Mouse (Mus musculus) cerebellum, adult 2 months (tissue): Measurements from ENCODE around the gene Dgkh. TPM values are rescaled to one million over a fixed set of nuclear protein-coding genes. Genes with fewer than 3 reads are reported as not detected.
A peak's percentile ranks its signal among the peaks of the same experiment; 100 is the strongest.
"Not testable (repeated sequence)": the region's sequence is repeated elsewhere in the genome, so short reads cannot be mapped to it uniquely, and the experiment has no call there.

Source experiments
- DNase-seq, 2 experiments: peaks; one replicate each; pipeline ENCODE4 v3.0.0; 2021
- H3K27ac ChIP-seq: fragments of 200-500 bp; 2 replicates; pipeline ENCODE4 v1.5.1; 2012; ENCODE audit warnings: low read length, control low read depth, inconsistent platforms; ENCODE audit not compliant: insufficient read depth
- H3K27me3 ChIP-seq: fragments of 200-500 bp; 2 replicates; pipeline ENCODE4 v1.6.1; 2012; ENCODE audit warnings: inconsistent platforms, mild to moderate bottlenecking, low read length, moderate library complexity; ENCODE audit not compliant: control insufficient read depth, insufficient read depth
- H3K4me1 ChIP-seq: fragments of 200-500 bp; 2 replicates; pipeline ENCODE4 v1.6.1; 2011; ENCODE audit warnings: low read length; ENCODE audit not compliant: control insufficient read depth, insufficient read depth
- H3K4me3 ChIP-seq: fragments of 200-500 bp; replicated peaks from 2 replicates; pipeline ENCODE3; 2011; ENCODE audit warnings: mild to moderate bottlenecking, low read depth, low read length, control low read depth; ENCODE audit not compliant: insufficient read depth
- CTCF ChIP-seq: fragments of 200-500 bp; IDR thresholded peaks from 2 replicates; pipeline ENCODE4 v1.5.1; 2011; ENCODE audit warnings: low read depth, mild to moderate bottlenecking, control low read depth, low read length, moderate library complexity, borderline replicate concordance; ENCODE audit not compliant: insufficient read depth
- POLR2A ChIP-seq: fragments of 200-500 bp; IDR thresholded peaks from 2 replicates; pipeline ENCODE4 v1.6.1; 2011; ENCODE audit warnings: low read length, control low read depth, borderline replicate concordance; ENCODE audit not compliant: insufficient read depth
- WGBS: fragments of 180-500 bp; shearing (Covaris S2); methylation state at CpG from one replicate; pipeline ENCODE4 v1.1.7; 2018; 5-methylcytosine and 5-hydroxymethylcytosine counted together
- polyA plus RNA-seq: library from polyadenylated mRNA; depleted of rRNA; stranded (reverse); fragments of >200 nt; gene quantifications from 2 replicates; pipeline ENCODE4 v1.2.3, GENCODE M21; 2012

Gene Dgkh
- polyA plus RNA-seq, 1 experiment = 8.9 TPM

GRCm38 (mm10) chr14:78559042-78559441 lies 173.5 kb downstream of the Dgkh start:
- Histone ChIP-seq H3K4me3 (no peak overlapping the region), H3K4me1 (no peaks in the 10 kb centered on the region), H3K27ac (no peak overlapping the region), H3K27me3 (no peaks in the 10 kb centered on the region)
- no peak for DNase-seq
- TF ChIP-seq CTCF (no peak), POLR2A (no peak)
- 94% methylated on average over 8 of the region's 8 CpGs for WGBS

GRCm38 (mm10) chr14:78554830-78555229 lies 177.7 kb downstream of the Dgkh start:
- not testable (repeated sequence) for H3K4me3 ChIP-seq, H3K27ac ChIP-seq, DNase-seq, H3K4me1 ChIP-seq, H3K27me3 ChIP-seq
- 64% methylated on average over 3 of the region's 3 CpGs for WGBS

GRCm38 (mm10) chr14:78553661-78554060 lies 178.9 kb downstream of the Dgkh start:
- no peak overlapping the region for H3K4me3 ChIP-seq
- DNase-seq = no peak
- TF ChIP-seq CTCF = no peak
- no peak for TF ChIP-seq POLR2A
- no peaks in the 10 kb centered on the region for H3K27me3 ChIP-seq
- 95% methylated on average over 6 of the region's 6 CpGs for WGBS
- no peak overlapping the region for H3K27ac ChIP-seq
- no peaks in the 10 kb centered on the region for H3K4me1 ChIP-seq

GRCm38 (mm10) chr14:78548807-78549206 lies 183.8 kb downstream of the Dgkh start:
- H3K27me3 ChIP-seq = no peaks in the 10 kb centered on the region
- no peak for DNase-seq
- H3K4me3 ChIP-seq = no peak overlapping the region
- WGBS = 82% methylated on average over 6 of the region's 6 CpGs
- no peaks in the 10 kb centered on the region for H3K4me1 ChIP-seq
- H3K27ac ChIP-seq = no peak overlapping the region
- TF ChIP-seq CTCF = no peak
- TF ChIP-seq POLR2A = no peak

GRCm38 (mm10) chr14:78541319-78541718 lies 191.3 kb downstream of the Dgkh start:
- Histone ChIP-seq H3K27me3 (no peaks in the 10 kb centered on the region), H3K4me3 (no peak overlapping the region), H3K4me1 (peaks cover 8% of the 10 kb centered on the region; the same call in 1 of the 2 replicates), H3K27ac (no peak overlapping the region)
- TF ChIP-seq CTCF = no peak
- TF ChIP-seq POLR2A = no peak
- peak in 1 of 2 experiments; percentile 46 for DNase-seq
- WGBS = 21% methylated on average over 3 of the region's 3 CpGs

GRCm38 (mm10) chr14:78539821-78540220 lies 192.8 kb downstream of the Dgkh start:
- no peaks in the 10 kb centered on the region for H3K27me3 ChIP-seq
- TF ChIP-seq POLR2A = no peak
- no peak for TF ChIP-seq CTCF
- no peak for DNase-seq
- 100% methylated on average over 1 of the region's 1 CpGs for WGBS
- H3K4me3 ChIP-seq = no peak overlapping the region
- H3K4me1 ChIP-seq = peaks cover 8% of the 10 kb centered on the region; the same call in 1 of the 2 replicates
- no peak overlapping the region for H3K27ac ChIP-seq

GRCm38 (mm10) chr14:78538572-78539320 lies 193.8 kb downstream of the Dgkh start:
- Histone ChIP-seq H3K27ac (no peak overlapping the region), H3K27me3 (no peaks in the 10 kb centered on the region), H3K4me1 (peaks cover 11% of the 10 kb centered on the region; the same call in 1 of the 2 replicates), H3K4me3 (no peak overlapping the region)
- WGBS = 23% methylated on average over 5 of the region's 5 CpGs
- TF ChIP-seq CTCF (no peak), POLR2A (no peak)
- DNase-seq = peak; percentile 62 to 77

- peak; percentile 29 to 45 for DNase-seq
- no peaks in the 10 kb centered on the region for H3K27me3 ChIP-seq
- H3K4me3 ChIP-seq = peak overlapping the region; percentile 94
- TF ChIP-seq CTCF = no peak
- TF ChIP-seq POLR2A = no peak
- peak overlapping the region; percentile 88; the same call in 1 of the 2 replicates for H3K27ac ChIP-seq
- WGBS = 27% methylated on average over 6 of the region's 6 CpGs
- peaks cover 11% of the 10 kb centered on the region; the same call in 1 of the 2 replicates for H3K4me1 ChIP-seq
Measured at GRCm38 (mm10) chr14:78537551-78537950, 195.0 kb downstream of the Dgkh start.
